Mouse (Mus musculus) MEL (cell line): ENCODE results near the gene Gm45194. TPM values are rescaled to one million over a fixed set of nuclear protein-coding genes. Genes with fewer than 3 reads are reported as not detected.

Experiments
- DNase-seq: peaks from one replicate; pipeline ENCODE4 v3.0.0; 2011; ENCODE audit warnings: low read depth, low spot score
- H3K27ac ChIP-seq: 2 replicates; pipeline ENCODE4 v1.5.1; 2012; ENCODE audit warnings: low read depth, mild to moderate bottlenecking, control low read depth, low read length, moderate library complexity; ENCODE audit not compliant: control insufficient read depth
- H3K27me3 ChIP-seq, 2 experiments: fragments of 150-350 bp in 1 of 2; sonication (generic) in 1 of 2; 2 replicates each; pipeline ENCODE4 v1.6.1; 2012; ENCODE audit warnings: low read length in 2 of 2, mild to moderate bottlenecking in 2 of 2, improper control_type of control experiment in 1 of 2, moderate library complexity in 1 of 2; ENCODE audit not compliant: insufficient read depth in 2 of 2, control insufficient read depth in 1 of 2
- H3K36me3 ChIP-seq, 2 experiments: 2 replicates each; pipeline ENCODE4 v1.6.1; 2012 to 2014; ENCODE audit warnings: low read length in 2 of 2, improper control_type of control experiment in 1 of 2, inconsistent platforms in 1 of 2, mild to moderate bottlenecking in 1 of 2; ENCODE audit not compliant: insufficient read depth in 2 of 2, control insufficient read depth in 1 of 2
- H3K4me1 ChIP-seq, 2 experiments: fragments of 150-350 bp in 1 of 2; sonication (generic) in 1 of 2; 2 replicates each; pipeline ENCODE4 v1.6.1; 2012; ENCODE audit warnings: low read length in 2 of 2, improper control_type of control experiment in 1 of 2, mild to moderate bottlenecking in 1 of 2; ENCODE audit not compliant: insufficient read depth in 2 of 2, control insufficient read depth in 1 of 2
- H3K4me3 ChIP-seq, 2 experiments: fragments of 150-350 bp in 1 of 2; sonication (generic) in 1 of 2; 2 replicates each; pipeline ENCODE4 v1.5.1; 2012; ENCODE audit warnings: low read depth in 2 of 2, low read length in 2 of 2, mild to moderate bottlenecking in 2 of 2, moderate library complexity in 2 of 2, control low read depth in 1 of 2, improper control_type of control experiment in 1 of 2; ENCODE audit not compliant: control insufficient read depth in 1 of 2, insufficient read depth in 1 of 2
- H3K79me2 ChIP-seq: 2 replicates; pipeline ENCODE4 v1.6.1; 2012; ENCODE audit warnings: mild to moderate bottlenecking, low read length, moderate library complexity; ENCODE audit not compliant: control insufficient read depth, poor library complexity, insufficient read depth
- H3K9ac ChIP-seq: 2 replicates; pipeline ENCODE4 v1.6.1; 2012; ENCODE audit warnings: low read depth, mild to moderate bottlenecking, control low read depth, low read length, moderate library complexity; ENCODE audit not compliant: control insufficient read depth, poor library complexity, severe bottlenecking
- H3K9me3 ChIP-seq: fragments of 150-350 bp; sonication (generic); replicated peaks from 2 replicates; pipeline ENCODE4 v1.6.1; 2012; ENCODE audit warnings: mild to moderate bottlenecking, low read length, improper control_type of control experiment, moderate library complexity; ENCODE audit not compliant: insufficient read depth
- BHLHE40 ChIP-seq: IDR thresholded peaks from 2 replicates; pipeline ENCODE4 v1.6.1; 2012; ENCODE audit warnings: low read depth, mild to moderate bottlenecking, inconsistent platforms, low read length, improper control_type of control experiment, borderline replicate concordance
- CHD2 ChIP-seq: IDR thresholded peaks from 2 replicates; pipeline ENCODE4 v1.6.1; 2011; ENCODE audit warnings: low read length, improper control_type of control experiment
- CTCF ChIP-seq, 3 experiments: IDR thresholded peaks in 2 of 3; conservative IDR thresholded peaks in 1 of 3; 2 replicates each; pipeline ENCODE4 v1.5.1; 2011 to 2012; ENCODE audit warnings: low read length in 3 of 3, low read depth in 2 of 3, mild to moderate bottlenecking in 2 of 3, improper control_type of control experiment in 1 of 3, inconsistent platforms in 1 of 3, mixed read lengths in 1 of 3, moderate library complexity in 1 of 3; ENCODE audit not compliant: control insufficient read depth in 1 of 3, insufficient read depth in 1 of 3, poor library complexity in 1 of 3, severe bottlenecking in 1 of 3
- ETS1 ChIP-seq: IDR thresholded peaks from 2 replicates; pipeline ENCODE4 v1.6.1; 2012; ENCODE audit warnings: low read depth, mild to moderate bottlenecking, inconsistent platforms, low read length, improper control_type of control experiment, moderate library complexity
- GABPA ChIP-seq: IDR thresholded peaks from 2 replicates; pipeline ENCODE4 v1.6.1; 2012; ENCODE audit warnings: low read depth, mild to moderate bottlenecking, inconsistent platforms, low read length, improper control_type of control experiment, moderate library complexity
- GATA1 ChIP-seq: IDR thresholded peaks from 2 replicates; pipeline ENCODE4 v1.6.1; 2011; ENCODE audit warnings: low read depth, low read length, improper control_type of control experiment
- JUND ChIP-seq: IDR thresholded peaks from 2 replicates; pipeline ENCODE4 v1.6.1; 2011; ENCODE audit warnings: low read depth, mild to moderate bottlenecking, improper control_type of control experiment, low read length
- KAT2A ChIP-seq: conservative IDR thresholded peaks from 2 replicates; pipeline ENCODE4 v1.6.1; 2012; ENCODE audit warnings: low read depth, low read length, improper control_type of control experiment, inconsistent platforms
- MAFK ChIP-seq: IDR thresholded peaks from 2 replicates; pipeline ENCODE4 v1.6.1; 2011; ENCODE audit warnings: low read depth, mild to moderate bottlenecking, low read length, improper control_type of control experiment, borderline replicate concordance
- MEF2A ChIP-seq: IDR thresholded peaks from 2 replicates; pipeline ENCODE4 v1.6.1; 2014; ENCODE audit warnings: low read depth, mild to moderate bottlenecking, inconsistent platforms, low read length, improper control_type of control experiment; ENCODE audit not compliant: poor library complexity, insufficient replicate concordance, severe bottlenecking; ENCODE audit errors: extremely low read depth
- MXI1 ChIP-seq: IDR thresholded peaks from 2 replicates; pipeline ENCODE4 v1.6.1; 2011; ENCODE audit warnings: mild to moderate bottlenecking, low read depth, low read length, improper control_type of control experiment
- MYC ChIP-seq: IDR thresholded peaks from 2 replicates; pipeline ENCODE4 v1.6.1; 2011; ENCODE audit warnings: low read depth, mild to moderate bottlenecking, low read length, improper control_type of control experiment, moderate library complexity
- NRF1 ChIP-seq: IDR thresholded peaks from 2 replicates; pipeline ENCODE4 v1.6.1; 2014; ENCODE audit warnings: low read depth, mild to moderate bottlenecking, inconsistent platforms, low read length, improper control_type of control experiment, moderate library complexity; ENCODE audit not compliant: poor library complexity, insufficient read depth, severe bottlenecking
- POLR2A ChIP-seq, 2 experiments: IDR thresholded peaks; 2 replicates each; pipeline ENCODE4 v1.6.1; 2011 to 2012; ENCODE audit warnings: low read length in 2 of 2, mild to moderate bottlenecking in 2 of 2, control low read depth in 1 of 2, improper control_type of control experiment in 1 of 2, low read depth in 1 of 2, moderate library complexity in 1 of 2; ENCODE audit not compliant: control insufficient read depth in 1 of 2, insufficient read depth in 1 of 2, poor library complexity in 1 of 2
- POLR2AphosphoS2 ChIP-seq: IDR thresholded peaks from 2 replicates; pipeline ENCODE4 v1.6.1; 2011; ENCODE audit warnings: low read length, improper control_type of control experiment
- POLR2AphosphoS5 ChIP-seq: IDR thresholded peaks from 2 replicates; pipeline ENCODE4 v1.6.1; 2012; ENCODE audit warnings: low read depth, borderline replicate concordance, mild to moderate bottlenecking, inconsistent platforms, low read length, moderate library complexity, mixed read lengths
- RAD21 ChIP-seq: IDR thresholded peaks from 2 replicates; pipeline ENCODE4 v1.6.1; 2011; ENCODE audit warnings: mild to moderate bottlenecking, low read depth, low read length, improper control_type of control experiment
- SIN3A ChIP-seq: IDR thresholded peaks from 2 replicates; pipeline ENCODE4 v1.6.1; 2012; ENCODE audit warnings: low read length, improper control_type of control experiment, inconsistent platforms
- SMC3 ChIP-seq: IDR thresholded peaks from 2 replicates; pipeline ENCODE4 v1.6.1; 2011; ENCODE audit warnings: low read depth, low read length, improper control_type of control experiment
- TAL1 ChIP-seq: IDR thresholded peaks from 2 replicates; pipeline ENCODE4 v1.6.1; 2012; ENCODE audit warnings: mild to moderate bottlenecking, inconsistent platforms, low read length, moderate library complexity, mixed read lengths
- TBP ChIP-seq: IDR thresholded peaks from 2 replicates; pipeline ENCODE4 v1.8.0; 2011; ENCODE audit warnings: low read depth, low read length, improper control_type of control experiment
- TCF12 ChIP-seq: IDR thresholded peaks from 2 replicates; pipeline ENCODE4 v1.6.1; 2014; ENCODE audit warnings: low read depth, mild to moderate bottlenecking, inconsistent platforms, low read length, improper control_type of control experiment, moderate library complexity
- ZC3H11A ChIP-seq: IDR thresholded peaks from 2 replicates; pipeline ENCODE4 v1.6.1; 2012; ENCODE audit warnings: low read depth, mild to moderate bottlenecking, inconsistent platforms, low read length, improper control_type of control experiment
- polyA plus RNA-seq, 2 experiments: library from polyadenylated mRNA; stranded (reverse) in 1 of 2; unstranded in 1 of 2; fragments of >175 nt in 1 of 2; fragments of >200 nt in 1 of 2; gene quantifications; 2 replicates each; pipeline versions ENCODE4 v1.2.1 to v1.2.4; 2012; ENCODE audit warnings: low replicate concordance in 2 of 2, low read depth in 1 of 2; ENCODE audit not compliant: insufficient read length in 2 of 2, insufficient read depth in 1 of 2, missing spikeins in 1 of 2
- total RNA-seq: library from RNA; depleted of rRNA; stranded (reverse); fragments of 300-350 nt; gene quantifications from 2 replicates; pipeline ENCODE4 v1.2.3, GENCODE M21; 2012; rRNA removed

The Gm45194 gene
- total RNA-seq (not detected in 2 replicates), polyA plus RNA-seq (not detected)

GRCm38 (mm10) chrX:111891089-111891488, at the start of gene Gm45194:
Gene Gm45194, plus strand, starts transcription at chrX:111891389.
- Histone ChIP-seq H3K27me3 (no peaks in the 10 kb centered on the region), H3K4me3 (no peak within 1 kb of the TSS), H3K27ac (no peak within 1 kb of the TSS), H3K79me2 (no peaks in the 10 kb centered on the region), H3K4me1 (no peaks in the 10 kb centered on the region), H3K9me3 (no peaks in the 10 kb centered on the region), H3K36me3 (no peaks in the 10 kb centered on the region), H3K9ac (no peak within 1 kb of the TSS)
- no peak for DNase-seq
- TF ChIP-seq BHLHE40 (no peak), MXI1 (no peak), ETS1 (no peak)

DNA sequence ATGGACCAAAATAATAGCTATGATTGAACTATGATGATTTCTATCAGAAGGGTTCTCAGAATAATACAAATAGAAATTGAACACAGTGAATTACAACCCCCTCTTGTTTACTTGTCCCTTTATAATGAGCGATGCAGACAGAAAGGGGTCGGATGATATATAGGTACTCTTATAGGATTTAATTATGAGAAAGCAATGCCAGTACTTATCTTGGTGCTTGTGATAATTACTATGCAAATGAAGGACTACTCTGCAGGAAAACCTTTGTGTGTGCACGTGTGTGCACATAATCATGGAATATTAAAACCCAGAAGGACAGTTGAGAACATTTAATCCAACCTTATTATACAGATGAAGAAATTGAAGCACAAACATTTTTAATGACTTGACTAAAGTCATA, 35.3 kb upstream of the Gm45194 start:
- Histone ChIP-seq H3K9ac (no peak overlapping the region), H3K36me3 (no peaks in the 10 kb centered on the region), H3K27me3 (no peaks in the 10 kb centered on the region), H3K4me3 (no peak overlapping the region), H3K79me2 (no peaks in the 10 kb centered on the region), H3K9me3 (no peaks in the 10 kb centered on the region), H3K27ac (no peak overlapping the region), H3K4me1 (no peaks in the 10 kb centered on the region)
- DNase-seq, result no peak
- TF ChIP-seq SMC3, result no peak
- TF ChIP-seq BHLHE40, result no peak
- no peak for TF ChIP-seq MYC
- TF ChIP-seq JUND, result no peak
- no peak for TF ChIP-seq KAT2A
- TF ChIP-seq CTCF (IDR thresholded peaks at IDR 0.05 in 2 of 3, conservative IDR thresholded peaks at IDR 0.05 in 1 of 3; ENCODE audit: control insufficient read depth in 1 of 3, insufficient read depth in 1 of 3, low read depth in 2 of 3, low read length in 3 of 3, poor library complexity in 1 of 3, severe bottlenecking in 1 of 3), result no peak
- no peak for TF ChIP-seq GABPA

DNA sequence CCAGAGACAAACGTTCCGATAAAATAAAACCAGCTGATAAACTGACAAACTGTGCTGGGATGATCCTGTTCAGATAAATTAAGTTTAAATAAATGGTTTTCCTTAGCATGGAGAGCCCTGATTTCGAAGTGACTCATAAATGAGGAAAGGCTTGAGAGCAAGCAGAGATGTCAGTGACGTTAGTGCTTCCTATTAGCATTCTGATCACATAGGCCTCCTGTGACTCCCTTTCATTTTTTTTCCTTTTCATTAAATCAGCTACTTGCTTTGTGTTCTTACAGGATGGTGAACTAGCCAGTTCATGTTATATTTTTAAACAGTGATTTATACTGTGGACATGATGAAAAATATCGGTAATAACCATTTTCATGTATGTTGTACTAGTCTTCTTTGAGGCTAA, 9.9 kb upstream of the Gm45194 start:
- H3K79me2 ChIP-seq, result no peaks in the 10 kb centered on the region
- no peaks in the 10 kb centered on the region for H3K27me3 ChIP-seq
- no peak for DNase-seq
- no peaks in the 10 kb centered on the region for H3K4me1 ChIP-seq
- H3K36me3 ChIP-seq, result no peaks in the 10 kb centered on the region
- H3K9ac ChIP-seq, result no peak overlapping the region
- TF ChIP-seq MXI1 (no peak), GABPA (no peak), SMC3 (no peak), RAD21 (no peak), POLR2AphosphoS2 (no peak), MAFK (no peak), POLR2A (IDR thresholded peaks at IDR 0.05; ENCODE audit: control insufficient read depth in 1 of 2, insufficient read depth in 1 of 2, low read depth in 1 of 2, low read length in 2 of 2, poor library complexity in 1 of 2) (no peak), SIN3A (no peak), CTCF (IDR thresholded peaks at IDR 0.05 in 2 of 3, conservative IDR thresholded peaks at IDR 0.05 in 1 of 3; ENCODE audit: control insufficient read depth in 1 of 3, insufficient read depth in 1 of 3, low read depth in 2 of 3, low read length in 3 of 3, poor library complexity in 1 of 3, severe bottlenecking in 1 of 3) (no peak), NRF1 (no peak), MEF2A (no peak), TBP (no peak), MYC (no peak), POLR2AphosphoS5 (no peak), ZC3H11A (no peak), CHD2 (no peak), GATA1 (no peak), TCF12 (no peak), TAL1 (no peak), JUND (no peak)
- TF ChIP-seq, all 39 proteins: peak for 0
- no peak overlapping the region for H3K4me3 ChIP-seq
- H3K9me3 ChIP-seq, result no peaks in the 10 kb centered on the region
- H3K27ac ChIP-seq, result no peak overlapping the region
